Mouse (Mus musculus): ENCODE results near the gene A930033H14Rik.

DNA sequence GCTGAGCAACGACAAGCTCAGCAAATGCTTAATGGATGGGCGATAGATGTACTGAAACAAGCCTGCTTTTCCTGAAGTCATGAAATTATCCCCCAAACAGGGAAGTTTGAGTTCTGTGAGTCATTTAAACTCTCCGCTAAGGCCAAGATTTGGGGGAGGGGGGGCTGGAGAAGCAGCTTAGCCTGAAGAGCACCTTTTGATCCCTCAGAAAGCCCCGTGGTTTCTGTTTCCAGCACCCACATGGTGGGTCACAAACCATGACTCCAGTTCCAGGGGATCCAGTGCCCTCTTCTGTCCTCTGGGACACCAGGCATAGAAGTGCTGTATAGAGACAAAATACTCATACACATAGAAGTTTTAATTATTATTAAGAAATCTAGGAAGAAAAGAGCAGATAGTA lies 27.5 kb downstream of the A930033H14Rik start:
- TF ChIP-seq CTCF (IDR thresholded peaks at IDR 0.05 in 2 of 3, conservative IDR thresholded peaks at IDR 0.05 in 1 of 3; ENCODE audit: control insufficient read depth in 1 of 3, insufficient read depth in 1 of 3, low read depth in 2 of 3, low read length in 3 of 3, poor library complexity in 1 of 3, severe bottlenecking in 1 of 3): no peak
- TF ChIP-seq CHD1 (IDR thresholded peaks at IDR 0.05; ENCODE audit: low read depth, low read length): no peak
- TF ChIP-seq GATA1 (IDR thresholded peaks at IDR 0.05; ENCODE audit: low read depth, low read length): no peak
- TF ChIP-seq POLR2AphosphoS5 (IDR thresholded peaks at IDR 0.05; ENCODE audit: borderline replicate concordance, low read depth, low read length): no peak

Data from MEL (cell line).